Mouse (Mus musculus) cortical plate, adult 2 months (tissue): ENCODE measurements around the gene Gm42688. TPM values are rescaled to one million over a fixed set of nuclear protein-coding genes. Genes with fewer than 3 reads are reported as not detected.

Experiments used
- H3K27ac ChIP-seq: fragments of 200-500 bp; 2 replicates; pipeline ENCODE4 v1.5.1; 2012; ENCODE audit warnings: low read length, control low read depth, inconsistent platforms; ENCODE audit not compliant: insufficient read depth
- H3K4me1 ChIP-seq: fragments of 200-500 bp; 2 replicates; pipeline ENCODE4 v1.6.1; 2011; ENCODE audit warnings: low read length; ENCODE audit not compliant: control insufficient read depth, insufficient read depth
- H3K4me3 ChIP-seq: fragments of 200-500 bp; 2 replicates; pipeline ENCODE4 v1.5.1; 2011; ENCODE audit warnings: mild to moderate bottlenecking, low read length, control low read depth; ENCODE audit not compliant: insufficient read depth
- CTCF ChIP-seq: fragments of 200-500 bp; IDR thresholded peaks from 2 replicates; pipeline ENCODE4 v1.5.1; 2011; ENCODE audit warnings: mild to moderate bottlenecking, control low read depth, low read length; ENCODE audit not compliant: insufficient read depth; ENCODE audit errors: extremely low read depth
- POLR2A ChIP-seq: fragments of 200-500 bp; IDR thresholded peaks from 2 replicates; pipeline ENCODE4 v1.6.1; 2011; ENCODE audit warnings: mild to moderate bottlenecking, low read length, control low read depth; ENCODE audit not compliant: insufficient read depth; ENCODE audit errors: extremely low read depth
- polyA plus RNA-seq: library from polyadenylated mRNA; depleted of rRNA; stranded (reverse); fragments of >200 nt; gene quantifications from 2 replicates; pipeline ENCODE4 v1.2.3, GENCODE M21; 2012

Gene Gm42688
- polyA plus RNA-seq, 1 experiment: 7.8 TPM

DNA sequence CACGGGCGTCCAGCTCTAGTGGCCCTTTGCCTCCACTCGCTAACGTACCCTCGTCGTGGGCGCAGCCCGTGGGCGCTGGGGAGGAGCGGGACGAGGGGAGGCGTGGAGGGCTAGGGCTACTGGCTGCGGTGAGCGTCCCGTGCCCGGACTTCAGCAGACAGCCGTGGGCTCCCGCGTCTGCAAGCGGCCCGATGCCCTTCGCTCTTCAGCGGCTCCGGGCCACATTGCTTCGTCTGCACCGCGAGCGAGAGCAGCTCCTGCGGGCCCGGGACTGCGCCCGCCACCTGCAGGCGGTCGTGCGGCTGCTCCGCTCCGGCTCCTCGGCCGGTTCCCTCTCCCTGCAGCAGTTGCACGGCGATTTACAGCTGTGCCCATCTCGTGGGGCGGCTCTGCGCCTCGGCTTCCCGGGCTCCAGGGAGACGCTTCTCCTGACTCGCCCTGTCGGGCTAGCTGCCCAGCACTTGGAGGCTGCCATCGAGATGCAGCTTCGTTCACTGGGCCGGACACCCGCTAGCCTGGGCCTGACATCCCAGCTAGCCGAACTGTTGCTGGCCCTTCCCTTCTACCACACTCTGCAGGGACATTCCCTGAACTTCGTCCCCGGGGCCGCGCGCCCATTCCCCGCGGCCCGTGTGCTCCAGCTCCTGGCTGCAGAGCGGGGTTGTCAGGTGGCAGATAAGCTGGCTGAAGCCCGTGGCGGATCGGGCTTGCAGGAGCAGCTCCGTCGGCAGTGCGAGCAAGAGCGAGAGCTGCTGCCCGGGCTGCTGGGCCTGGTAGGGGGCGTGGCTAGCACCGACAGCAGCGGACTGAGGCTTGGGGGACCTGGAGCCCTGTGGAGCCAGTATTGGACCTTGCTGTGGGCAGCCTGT, 505 bp downstream of the Gm42688 start:
- 0 out of 2 replicates have a peak, but pooled peaks have one; percentile 19 for TF ChIP-seq POLR2A
- no peak for TF ChIP-seq CTCF
- Histone ChIP-seq H3K4me1 (peaks cover 4% of the 10 kb centered on the region), H3K4me3 (peak overlapping the region; percentile 53), H3K27ac (peak overlapping the region; percentile 8)

DNA sequence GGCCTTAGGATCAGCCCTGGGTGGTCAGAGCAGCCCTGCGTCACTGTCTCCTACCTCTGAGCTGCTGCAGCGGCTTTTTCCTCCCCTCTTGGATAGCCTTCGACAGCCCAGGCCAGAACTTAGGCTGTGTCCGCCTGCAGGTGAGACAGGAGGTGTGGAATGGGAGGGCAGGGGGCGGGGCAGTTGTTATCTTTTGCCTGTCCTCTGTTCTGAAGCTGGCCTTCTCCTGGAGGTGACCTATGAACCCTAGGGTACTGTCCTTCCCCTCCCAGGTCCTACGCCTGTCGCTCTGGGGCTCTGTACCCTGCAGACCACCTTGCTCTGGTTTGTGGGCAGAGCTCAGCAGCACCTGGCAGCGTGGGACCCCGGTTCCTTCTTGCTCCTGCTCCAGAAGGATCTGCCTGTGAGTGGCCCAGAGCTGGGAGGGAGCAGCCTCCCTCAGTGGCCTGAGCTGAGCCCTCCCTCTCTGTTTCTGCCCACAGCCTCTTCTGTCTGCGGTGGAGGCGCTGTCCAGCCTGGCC, 1.8 kb downstream of the Gm42688 start:
- Histone ChIP-seq H3K27ac (no peak overlapping the region), H3K4me3 (peak overlapping the region; percentile 53), H3K4me1 (peaks cover 6% of the 10 kb centered on the region)
- TF ChIP-seq POLR2A (no peak), CTCF (no peak)

GRCm38 (mm10) chr6:83104158-83104557, 2.7 kb downstream of the Gm42688 start:
- TF ChIP-seq POLR2A (no peak), CTCF (no peak)
- Histone ChIP-seq H3K4me3 (no peak overlapping the region), H3K27ac (no peak overlapping the region), H3K4me1 (peaks cover 6% of the 10 kb centered on the region)

DNA sequence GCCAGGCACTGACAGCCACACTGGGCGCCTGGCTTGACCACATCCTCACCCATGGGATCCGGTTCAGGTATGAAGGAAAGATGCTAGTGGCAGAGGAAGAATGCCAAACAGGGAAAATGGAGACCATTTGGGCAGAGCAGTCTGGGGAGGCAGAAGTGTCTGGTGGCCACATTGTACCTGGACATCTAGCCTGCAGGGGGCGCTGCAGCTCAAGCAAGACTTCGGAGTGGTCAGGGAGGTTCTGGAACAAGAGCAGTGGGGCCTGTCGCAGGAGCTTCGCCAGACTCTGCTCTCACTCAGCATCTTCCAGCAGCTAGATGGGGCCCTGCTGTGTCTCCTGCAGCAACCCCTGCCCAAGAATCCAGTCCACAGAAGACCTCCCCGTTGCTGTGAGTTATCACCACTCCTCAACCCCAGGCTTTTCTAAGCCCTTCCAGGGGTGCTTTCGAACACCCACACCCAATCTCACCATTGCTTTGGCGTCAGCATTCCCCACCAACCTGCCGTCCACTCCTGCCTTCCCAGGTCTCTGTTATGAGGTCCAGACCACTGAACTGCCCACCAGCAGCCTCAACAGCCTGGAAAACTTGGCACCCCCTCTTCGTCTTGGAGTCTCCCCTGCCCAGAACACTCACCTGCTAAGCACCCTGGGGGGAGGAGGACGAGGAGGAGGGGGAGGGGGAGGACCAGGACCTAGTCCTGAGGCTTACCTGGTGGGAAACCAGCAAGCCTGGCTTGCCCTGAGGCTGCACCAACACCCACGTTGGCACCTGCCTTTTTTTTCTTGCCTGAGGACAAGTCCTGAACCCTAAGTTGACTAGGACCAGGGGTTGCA, 6.4 kb downstream of the Gm42688 start:
- TF ChIP-seq CTCF: peak; percentile 66
- no peak for TF ChIP-seq POLR2A
- Histone ChIP-seq H3K27ac (no peak overlapping the region), H3K4me3 (no peak overlapping the region; the same call in 1 of the 2 replicates)

GRCm38 (mm10) chr6:83108762-83109668, 7.6 kb downstream of the Gm42688 start, which contains the start of gene Mrpl53:
Gene Mrpl53, plus strand, starts transcription at chr6:83109040.
- peaks cover 5% of the 10 kb centered on the region for H3K4me1 ChIP-seq
- peak within 1 kb of the TSS; percentile 98 for H3K4me3 ChIP-seq
- peak within 1 kb of the TSS; percentile 84 for H3K27ac ChIP-seq
- TF ChIP-seq CTCF (no peak), POLR2A (peak; percentile 88)

More for the DNA sequence above, 6.4 kb downstream of the Gm42688 start:
- H3K4me1 ChIP-seq: peaks cover 5% of the 10 kb centered on the region

DNA sequence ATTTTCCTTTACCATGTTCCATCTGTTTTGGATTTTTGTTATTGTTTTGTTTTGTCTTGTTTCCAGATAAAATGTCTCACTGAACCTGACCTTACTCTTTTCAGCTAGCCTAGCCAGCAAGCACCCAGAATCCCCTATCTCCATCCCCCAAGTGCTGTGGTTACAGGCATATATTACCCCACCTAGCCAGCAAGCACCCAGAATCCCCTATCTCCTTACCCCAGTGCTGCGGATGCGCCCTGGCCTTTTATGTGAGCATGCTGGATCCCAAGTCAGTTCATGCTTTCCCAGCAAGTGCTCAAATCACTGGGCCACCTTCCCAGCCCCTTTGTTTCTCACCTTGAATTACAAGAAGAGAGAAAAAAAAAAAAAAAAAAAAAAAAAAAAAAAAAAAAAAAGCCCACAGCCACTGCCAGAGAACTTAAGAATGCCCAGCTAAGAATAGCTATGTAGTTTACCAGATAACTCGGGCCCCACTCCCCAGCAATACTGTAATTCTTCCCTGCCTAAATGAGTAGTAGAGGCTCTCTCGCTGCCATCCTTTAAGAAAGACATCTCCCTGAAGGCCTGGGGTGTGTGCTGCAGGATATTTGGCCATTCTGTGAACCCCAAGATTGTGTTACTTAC, 10.2 kb downstream of the Gm42688 start:
- no peak for TF ChIP-seq CTCF
- no peak for TF ChIP-seq POLR2A
- H3K27ac ChIP-seq: no peak overlapping the region
- peaks cover 3% of the 10 kb centered on the region; the same call in 1 of the 2 replicates for H3K4me1 ChIP-seq
- no peak overlapping the region for H3K4me3 ChIP-seq

- H3K4me3 ChIP-seq: peak within 1 kb of the TSS; percentile 64
- H3K27ac ChIP-seq: peak within 1 kb of the TSS; percentile 19; the same call in 1 of the 2 replicates
- TF ChIP-seq CTCF (no peak), POLR2A (peak; percentile 95)
- no peaks in the 10 kb centered on the region for H3K4me1 ChIP-seq
These were observed 13.7 kb downstream of the Gm42688 start, which contains the start of gene Mogs for GRCm38 (mm10) chr6:83115011-83115671. Gene Mogs, plus strand, starts transcription at chr6:83115496.

DNA sequence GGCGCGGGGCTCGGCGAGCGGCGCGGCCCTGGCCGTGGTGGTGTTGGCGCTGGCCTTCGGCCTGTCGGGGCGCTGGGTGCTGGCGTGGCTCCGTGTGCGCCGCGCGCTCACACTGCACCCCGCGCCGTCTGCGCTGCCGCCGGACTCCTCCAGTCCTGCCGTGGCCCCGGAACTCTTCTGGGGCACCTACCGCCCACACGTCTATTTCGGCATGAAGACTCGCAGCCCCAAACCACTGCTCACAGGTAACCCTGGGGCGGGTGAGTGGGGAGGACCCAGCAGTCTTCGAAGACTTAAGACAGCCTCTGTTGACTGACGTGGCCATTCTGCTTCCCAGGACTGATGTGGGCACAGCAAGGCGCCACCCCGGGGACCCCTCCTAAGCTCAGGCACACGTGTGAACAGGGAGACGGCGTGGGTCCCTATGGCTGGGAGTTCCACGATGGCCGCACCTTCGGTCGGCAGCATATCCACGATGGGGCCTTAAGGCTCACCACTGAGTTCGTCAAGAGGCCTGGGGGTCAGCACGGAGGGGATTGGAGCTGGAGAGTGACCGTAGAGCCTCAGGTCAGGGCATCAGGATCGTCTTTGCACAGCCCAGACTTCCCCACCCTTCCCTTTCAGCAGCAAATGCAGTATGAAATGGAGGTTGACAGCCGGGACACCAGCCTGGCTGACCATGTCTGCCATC, 14.4 kb downstream of the Gm42688 start:
- H3K4me3 ChIP-seq: peak overlapping the region; percentile 64
- no peak for TF ChIP-seq CTCF
- no peak for TF ChIP-seq POLR2A
- H3K27ac ChIP-seq: no peak overlapping the region
- H3K4me1 ChIP-seq: no peaks in the 10 kb centered on the region
